Mouse (Mus musculus) intestine, postnatal 0 days (tissue): ENCODE results near the gene Fbl. TPM values are rescaled to one million over a fixed set of nuclear protein-coding genes. Genes with fewer than 3 reads are reported as not detected.

Experiments
- ATAC-seq: fragments of 200-750 bp; cut with Nextera tagmentation; 2 replicates; pipeline ENCODE4 v1.8.0; 2017; ENCODE audit warnings: mild to moderate bottlenecking, moderate TSS enrichment, moderate library complexity
- H3K27ac ChIP-seq: fragments of 300-500 bp; sonication (generic); 2 replicates; pipeline ENCODE4 v1.5.1; 2014; ENCODE audit warnings: mild to moderate bottlenecking, low read depth, low read length, moderate library complexity
- H3K27me3 ChIP-seq: fragments of 300-500 bp; sonication (generic); replicated peaks from 2 replicates; pipeline ENCODE4 v1.6.1; 2014; ENCODE audit warnings: low read length, mixed read lengths; ENCODE audit not compliant: control insufficient read depth, insufficient read depth
- H3K36me3 ChIP-seq: fragments of 300-500 bp; sonication (generic); 2 replicates; pipeline ENCODE4 v1.6.1; 2014; ENCODE audit warnings: mild to moderate bottlenecking, moderate library complexity; ENCODE audit not compliant: control insufficient read depth, insufficient read depth
- H3K4me1 ChIP-seq: fragments of 300-500 bp; sonication (generic); replicated peaks from 2 replicates; pipeline ENCODE4 v1.6.1; 2014; ENCODE audit warnings: antibody characterized with exemption, low read length, mixed read lengths; ENCODE audit not compliant: control insufficient read depth, insufficient read depth
- H3K4me2 ChIP-seq: fragments of 300-500 bp; sonication (generic); replicated peaks from 2 replicates; pipeline ENCODE4 v1.6.1; 2014; ENCODE audit warnings: low read depth, mild to moderate bottlenecking, moderate library complexity
- H3K4me3 ChIP-seq: fragments of 300-500 bp; sonication (generic); 2 replicates; pipeline ENCODE4 v1.5.1; 2014; ENCODE audit warnings: low read depth, low read length
- H3K9ac ChIP-seq: fragments of 300-500 bp; sonication (generic); 2 replicates; pipeline ENCODE4 v1.6.1; 2014; ENCODE audit warnings: mild to moderate bottlenecking, low read depth, low read length
- H3K9me3 ChIP-seq: fragments of 300-500 bp; sonication (generic); 2 replicates; pipeline ENCODE4 v1.6.1; 2016; ENCODE audit warnings: mixed run types; ENCODE audit not compliant: control insufficient read depth
- CTCF ChIP-seq: sonication (generic); IDR thresholded peaks from 2 replicates; pipeline ENCODE4 v1.5.1; 2016; ENCODE audit warnings: low read depth, mild to moderate bottlenecking, control low read depth, antibody characterized with exemption, moderate library complexity
- WGBS: fragments of 180-500 bp; shearing (Covaris S2); extraction: QIAGEN DNeasy Blood & Tissue Kit; methylation state at CpG from one replicate; pipeline ENCODE4 v1.1.7; 2014; 5-methylcytosine and 5-hydroxymethylcytosine counted together
- polyA plus RNA-seq: library from polyadenylated mRNA; unstranded; fragments of >200 nt; fragmentation: Nextera tagmentation; extraction: Ambion mirVana; gene quantifications from 2 replicates; pipeline ENCODE4 v1.2.1, GENCODE M21; 2015

Gene Fbl
- polyA plus RNA-seq, 1 experiment from 2014 or later = 60.6 TPM

DNA sequence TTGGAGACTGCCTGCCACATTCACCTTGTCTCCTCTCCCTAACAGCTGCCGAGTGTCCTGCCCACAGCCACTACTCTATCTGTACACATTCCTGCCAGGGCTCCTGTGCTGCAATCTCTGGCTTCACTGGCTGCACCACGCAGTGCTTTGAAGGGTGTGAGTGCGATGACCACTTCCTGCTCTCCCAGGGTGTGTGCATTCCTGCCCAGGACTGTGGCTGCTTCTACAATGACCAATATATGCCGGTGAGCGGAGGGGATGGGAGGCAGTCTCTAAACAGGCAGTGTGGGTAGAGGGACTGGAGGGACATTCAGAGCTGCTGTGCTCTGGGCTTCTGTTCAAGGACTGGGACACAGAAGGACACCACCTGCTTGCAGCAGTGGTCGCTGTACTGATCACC, 10.2 kb upstream of the Fbl start:
- no peaks in the 10 kb centered on the region; the same call in 1 of the 2 replicates for H3K4me1 ChIP-seq
- no peaks in the 10 kb centered on the region for H3K36me3 ChIP-seq
- H3K9ac ChIP-seq = no peak overlapping the region
- no peaks in the 10 kb centered on the region for H3K9me3 ChIP-seq
- H3K4me3 ChIP-seq = no peak overlapping the region
- H3K27me3 ChIP-seq = no peaks in the 10 kb centered on the region
- H3K4me2 ChIP-seq = no peak overlapping the region
- WGBS = 46% methylated on average over 6 of the region's 6 CpGs
- TF ChIP-seq CTCF = no peak
- no peak for ATAC-seq
- H3K27ac ChIP-seq = no peak overlapping the region

DNA sequence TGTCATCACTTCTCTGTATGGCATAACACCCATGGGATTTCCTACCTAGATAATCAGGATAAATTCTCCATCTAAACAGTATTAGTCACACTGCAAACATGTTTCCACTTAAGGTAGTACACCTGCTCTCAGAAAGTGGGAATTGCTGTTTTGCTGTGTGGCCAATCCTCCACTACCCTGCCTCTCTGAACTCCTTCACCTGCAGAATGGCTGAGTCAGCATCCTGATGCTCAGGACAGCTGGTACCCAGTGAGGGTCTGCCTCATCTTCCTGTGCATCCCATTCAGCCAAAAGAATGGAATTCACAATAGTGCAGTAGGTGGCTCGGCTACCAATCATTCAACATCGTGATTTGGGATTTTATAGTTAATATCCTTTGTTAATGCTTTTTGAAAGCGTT, 9.6 kb upstream of the Fbl start:
- Histone ChIP-seq H3K4me3 (no peak overlapping the region), H3K27me3 (no peaks in the 10 kb centered on the region), H3K9ac (no peak overlapping the region), H3K4me1 (no peaks in the 10 kb centered on the region; the same call in 1 of the 2 replicates), H3K9me3 (no peaks in the 10 kb centered on the region), H3K36me3 (no peaks in the 10 kb centered on the region), H3K4me2 (no peak overlapping the region), H3K27ac (no peak overlapping the region)
- 85% methylated on average over 3 of the region's 3 CpGs for WGBS
- ATAC-seq = no peak
- TF ChIP-seq CTCF = no peak

DNA sequence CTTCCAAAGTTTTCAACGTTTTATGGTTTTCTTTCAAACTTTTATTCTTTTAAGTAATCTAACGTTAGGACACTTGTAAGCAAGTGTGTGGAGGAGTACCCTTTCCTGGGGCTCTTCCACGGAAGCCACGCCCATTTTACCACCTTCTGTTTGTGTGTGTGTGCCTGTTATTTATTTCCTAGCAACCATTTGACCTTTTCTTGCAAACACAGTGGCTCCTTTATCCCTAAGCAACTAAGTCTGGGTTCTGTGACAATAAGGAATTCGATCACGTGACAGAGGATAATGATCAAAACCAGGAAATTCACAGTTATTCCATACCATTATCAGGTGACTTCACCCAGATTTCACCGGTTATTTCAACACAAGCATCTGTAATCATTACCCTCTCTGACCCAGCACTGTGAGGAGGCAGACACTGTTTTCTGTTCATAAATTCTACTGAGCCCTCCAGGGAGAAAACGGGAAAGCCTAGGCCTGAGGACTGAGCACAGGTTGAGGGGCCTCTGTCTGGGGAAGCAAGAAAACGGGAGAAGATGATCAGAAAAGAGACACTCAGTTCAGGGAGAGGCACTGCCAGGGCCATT, 8.3 kb upstream of the Fbl start:
- H3K9me3 ChIP-seq = no peaks in the 10 kb centered on the region

DNA sequence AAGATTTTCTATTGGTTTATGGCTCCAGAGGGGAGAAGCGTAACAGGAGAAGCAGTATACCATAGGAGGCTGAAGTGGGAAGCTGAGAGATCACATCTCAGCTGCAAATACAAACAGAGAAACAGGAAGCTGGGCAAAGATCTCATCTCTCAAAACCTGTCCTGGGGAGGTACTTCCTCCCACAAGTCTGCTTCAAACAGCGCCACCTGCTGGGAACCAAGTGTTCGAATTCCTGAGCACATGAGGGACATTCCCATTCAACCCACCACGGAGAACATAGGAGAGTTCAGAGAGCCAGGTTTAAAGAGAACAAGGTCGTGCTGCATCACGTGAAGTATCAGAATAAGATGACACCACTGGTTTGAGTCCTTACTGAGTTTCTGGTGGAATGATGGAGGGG, 4.1 kb upstream of the Fbl start:
- 81% methylated on average over 6 of the region's 6 CpGs for WGBS
- H3K36me3 ChIP-seq = no peaks in the 10 kb centered on the region

More for the DNA sequence above, 8.3 kb upstream of the Fbl start:
- Histone ChIP-seq H3K9ac (no peak overlapping the region), H3K4me1 (no peaks in the 10 kb centered on the region; the same call in 1 of the 2 replicates), H3K27me3 (no peaks in the 10 kb centered on the region), H3K36me3 (no peaks in the 10 kb centered on the region), H3K27ac (peak overlapping the region; percentile 9), H3K4me3 (no peak overlapping the region), H3K4me2 (peak overlapping the region; percentile 9; the same call in 1 of the 2 replicates)
- ATAC-seq = peak; percentile 81
- 23% methylated on average over 9 of the region's 9 CpGs for WGBS
- no peak for TF ChIP-seq CTCF

GRCm38 (mm10) chr7:28168320-28169115, 992 bp upstream of the Fbl start:
- H3K4me1 ChIP-seq = peaks cover 3% of the 10 kb centered on the region; the same call in 1 of the 2 replicates
- peak; percentile 94 for TF ChIP-seq CTCF
- H3K9me3 ChIP-seq = no peaks in the 10 kb centered on the region
- no peaks in the 10 kb centered on the region for H3K36me3 ChIP-seq
- peak overlapping the region; percentile 91 for H3K27ac ChIP-seq
- peak overlapping the region; percentile 93 for H3K4me2 ChIP-seq
- no peaks in the 10 kb centered on the region for H3K27me3 ChIP-seq
- peak; percentile 44; the same call in 1 of the 2 replicates for ATAC-seq
- peak overlapping the region; percentile 76; the same call in 1 of the 2 replicates for H3K9ac ChIP-seq
- WGBS = 4% methylated on average over 9 of the region's 9 CpGs
- peak overlapping the region; percentile 71 for H3K4me3 ChIP-seq

More for the DNA sequence above, 4.1 kb upstream of the Fbl start:
- no peak overlapping the region for H3K27ac ChIP-seq
- H3K4me1 ChIP-seq = no peaks in the 10 kb centered on the region
- H3K9ac ChIP-seq = no peak overlapping the region
- no peaks in the 10 kb centered on the region for H3K9me3 ChIP-seq
- no peak for ATAC-seq
- no peak overlapping the region for H3K4me3 ChIP-seq
- no peaks in the 10 kb centered on the region for H3K27me3 ChIP-seq
- TF ChIP-seq CTCF = peak; percentile 47
- H3K4me2 ChIP-seq = no peak overlapping the region

DNA sequence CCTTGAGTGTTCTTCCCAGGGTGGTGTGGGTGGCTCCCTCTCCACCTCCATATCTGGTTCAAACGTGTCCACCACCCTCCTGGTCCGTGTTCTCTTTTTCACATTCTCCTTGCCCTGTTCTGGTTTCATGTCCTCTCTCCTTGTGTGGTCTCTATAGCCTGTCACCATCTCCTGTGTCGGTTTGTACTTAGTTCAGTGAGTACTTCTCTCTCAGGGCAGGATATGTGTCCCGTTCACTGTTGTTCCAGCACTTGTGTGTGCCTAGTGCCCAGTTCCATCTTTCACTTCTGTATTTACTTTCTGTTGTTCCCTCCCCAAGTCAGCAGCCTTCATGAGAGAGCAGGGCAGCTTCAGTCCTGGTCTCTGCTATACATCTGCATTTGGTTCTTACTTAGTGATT, 5.8 kb downstream of the Fbl start:
- H3K36me3 ChIP-seq = peaks cover 37% of the 10 kb centered on the region
- H3K27me3 ChIP-seq = no peaks in the 10 kb centered on the region
- H3K4me3 ChIP-seq = no peak overlapping the region
- no peak for TF ChIP-seq CTCF
- no peak for ATAC-seq
- H3K4me2 ChIP-seq = no peak overlapping the region
- H3K9ac ChIP-seq = no peak overlapping the region
- H3K4me1 ChIP-seq = peaks cover 3% of the 10 kb centered on the region; the same call in 1 of the 2 replicates
- H3K27ac ChIP-seq = no peak overlapping the region; the same call in 1 of the 2 replicates
- WGBS = 80% methylated on average over 4 of the region's 4 CpGs
- no peaks in the 10 kb centered on the region for H3K9me3 ChIP-seq
